Mouse (Mus musculus): ENCODE data around the gene Rnf26. TPM values are rescaled to one million over a fixed set of nuclear protein-coding genes. Genes with fewer than 3 reads are reported as not detected.
A peak's percentile ranks its signal among the peaks of the same experiment; 100 is the strongest.

The Rnf26 gene
- polyA plus RNA-seq, 1 experiment from 2014 or later: 53.6 TPM

DNA sequence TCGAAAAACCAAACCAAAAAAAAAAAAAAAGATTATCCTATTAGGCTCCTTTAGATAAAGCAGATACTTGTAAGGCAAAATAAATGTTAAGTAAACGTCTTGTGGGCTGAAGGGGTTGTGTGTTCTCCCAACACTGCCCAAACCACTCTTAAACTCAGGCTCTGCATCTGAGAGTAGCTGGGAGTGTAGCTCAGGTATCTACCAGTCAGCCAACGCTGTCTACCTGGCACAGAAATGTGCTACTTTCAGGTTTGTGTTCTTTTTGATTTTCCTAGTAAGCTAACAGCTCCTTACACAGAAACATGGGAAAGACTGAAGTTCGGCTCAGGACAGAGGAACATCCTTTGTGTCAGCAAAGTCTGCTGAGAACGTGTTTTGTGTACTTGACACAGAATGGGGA is 18.9 kb upstream of the Rnf26 start:
- no peak for DNase-seq (ENCODE audit: low spot score)
- Histone ChIP-seq H3K27me3 (ENCODE audit: insufficient read depth, poor library complexity, severe bottlenecking) (peaks cover 59% of the 10 kb centered on the region), H3K9me3 (no peaks in the 10 kb centered on the region), H3K36me3 (peaks cover 9% of the 10 kb centered on the region), H3K4me1 (peaks cover 73% of the 10 kb centered on the region), H3K27ac (peak overlapping the region; percentile 45; the same call in 1 of the 2 replicates), H3K4me3 (no peak overlapping the region)
- 61% methylated on average over 5 of the region's 5 CpGs for WGBS

DNA sequence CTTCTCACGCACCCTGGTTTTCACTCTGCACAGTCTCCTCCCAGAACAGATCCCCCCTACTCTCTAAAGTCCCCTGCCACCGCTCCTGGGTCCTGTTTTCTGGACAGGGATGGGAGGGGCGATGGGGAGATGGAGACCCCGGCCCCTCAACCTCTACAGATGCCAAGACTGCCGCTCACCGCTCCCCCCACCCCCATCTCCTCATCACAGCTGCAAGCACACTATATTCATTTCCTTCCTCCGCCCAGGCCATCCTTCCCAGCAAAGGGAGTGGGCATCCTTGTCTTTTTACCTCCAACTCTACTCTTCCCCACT is 17.9 kb upstream of the Rnf26 start:
- Histone ChIP-seq H3K27me3 (ENCODE audit: insufficient read depth, poor library complexity, severe bottlenecking) (peaks cover 50% of the 10 kb centered on the region), H3K4me3 (0 out of 2 replicates have a peak overlapping the region, but pooled peaks have one; percentile 5), H3K27ac (peak overlapping the region; percentile 91), H3K36me3 (no peaks in the 10 kb centered on the region; the same call in 1 of the 2 replicates), H3K9me3 (no peaks in the 10 kb centered on the region), H3K4me1 (peaks cover 70% of the 10 kb centered on the region)
- 34% methylated on average over 7 of the region's 7 CpGs for WGBS
- DNase-seq (ENCODE audit: low spot score): no peak

DNA sequence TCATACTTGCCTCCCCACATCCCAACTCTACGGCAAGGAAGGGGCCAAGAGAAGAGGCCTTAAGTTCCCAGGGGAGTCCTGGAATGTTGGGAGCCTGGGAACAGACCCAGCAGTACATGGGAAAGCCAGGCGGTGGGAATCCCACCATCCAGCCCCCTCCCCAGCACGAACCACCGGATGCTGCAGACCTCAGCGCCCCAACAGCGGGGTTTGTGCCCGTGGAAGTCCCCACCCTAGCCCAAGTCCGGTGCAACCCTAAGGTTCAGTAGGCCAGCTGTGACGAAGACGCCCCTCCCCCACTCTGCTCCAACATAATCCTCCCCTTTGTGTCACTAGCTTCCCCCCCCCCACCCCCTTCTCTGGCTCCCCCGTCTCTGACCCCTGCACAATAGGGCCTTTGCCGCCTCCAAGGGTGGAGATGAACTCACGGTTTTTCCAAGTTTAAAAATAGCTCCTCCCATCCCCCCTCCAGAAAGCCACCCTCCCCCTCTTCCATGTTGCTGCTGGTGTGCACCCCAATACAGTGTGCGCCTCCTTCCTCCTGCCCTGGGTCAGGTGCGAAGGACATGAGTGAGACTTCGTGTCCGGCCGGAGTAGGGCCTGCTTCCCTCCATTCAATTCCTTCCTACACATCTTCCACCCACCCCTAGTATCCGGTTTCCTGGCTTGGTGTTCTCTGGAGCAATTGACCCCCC is 17.4 kb upstream of the Rnf26 start:
- peaks cover 45% of the 10 kb centered on the region for H3K27me3 ChIP-seq (ENCODE audit: insufficient read depth, poor library complexity, severe bottlenecking)

GRCm38 (mm10) chr9:44130034-44130433 is 16.7 kb upstream of the Rnf26 start:
- H3K4me3 ChIP-seq: peak overlapping the region; percentile 63
- H3K27ac ChIP-seq: peak overlapping the region; percentile 91
- no peaks in the 10 kb centered on the region for H3K9me3 ChIP-seq
- no peaks in the 10 kb centered on the region for H3K36me3 ChIP-seq
- DNase-seq (ENCODE audit: low spot score): peak; percentile 88
- H3K4me1 ChIP-seq: peaks cover 64% of the 10 kb centered on the region
- WGBS: under 1% methylated on average over 27 of the region's 27 CpGs
- H3K27me3 ChIP-seq (ENCODE audit: insufficient read depth, poor library complexity, severe bottlenecking): peaks cover 38% of the 10 kb centered on the region

More for the DNA sequence above, 17.4 kb upstream of the Rnf26 start:
- 11% methylated on average over 19 of the region's 19 CpGs for WGBS
- peak; percentile 80 for DNase-seq (ENCODE audit: low spot score)
- Histone ChIP-seq H3K27ac (peak overlapping the region; percentile 91), H3K36me3 (no peaks in the 10 kb centered on the region), H3K4me3 (peak overlapping the region; percentile 63), H3K9me3 (no peaks in the 10 kb centered on the region), H3K4me1 (peaks cover 68% of the 10 kb centered on the region)

GRCm38 (mm10) chr9:44129633-44130032 is 16.3 kb upstream of the Rnf26 start:
- Histone ChIP-seq H3K4me1 (peaks cover 60% of the 10 kb centered on the region), H3K36me3 (no peaks in the 10 kb centered on the region), H3K27me3 (ENCODE audit: insufficient read depth, poor library complexity, severe bottlenecking) (peaks cover 34% of the 10 kb centered on the region), H3K27ac (peak overlapping the region; percentile 91), H3K9me3 (no peaks in the 10 kb centered on the region), H3K4me3 (peak overlapping the region; percentile 63)
- under 1% methylated on average over 9 of the region's 9 CpGs for WGBS
- peak; percentile 70 for DNase-seq (ENCODE audit: low spot score)

GRCm38 (mm10) chr9:44127351-44127801 is 14.1 kb upstream of the Rnf26 start:
- no peak overlapping the region for H3K4me3 ChIP-seq
- peaks cover 43% of the 10 kb centered on the region for H3K4me1 ChIP-seq
- DNase-seq (ENCODE audit: low spot score): no peak
- H3K36me3 ChIP-seq: no peaks in the 10 kb centered on the region
- no peaks in the 10 kb centered on the region for H3K9me3 ChIP-seq
- peaks cover 12% of the 10 kb centered on the region; the same call in 1 of the 2 replicates for H3K27me3 ChIP-seq (ENCODE audit: insufficient read depth, poor library complexity, severe bottlenecking)
- peak overlapping the region; percentile 47; the same call in 1 of the 2 replicates for H3K27ac ChIP-seq
- 50% methylated on average over 3 of the region's 3 CpGs for WGBS

- Histone ChIP-seq H3K9me3 (no peaks in the 10 kb centered on the region), H3K27me3 (ENCODE audit: insufficient read depth, poor library complexity, severe bottlenecking) (peaks cover 8% of the 10 kb centered on the region; the same call in 1 of the 2 replicates), H3K4me3 (no peak overlapping the region), H3K4me1 (peaks cover 43% of the 10 kb centered on the region), H3K36me3 (no peaks in the 10 kb centered on the region), H3K27ac (no peak overlapping the region)
- DNase-seq (ENCODE audit: low spot score): no peak
- 77% methylated on average over 3 of the region's 3 CpGs for WGBS
These were observed 13.4 kb upstream of the Rnf26 start for GRCm38 (mm10) chr9:44126746-44127145.

DNA sequence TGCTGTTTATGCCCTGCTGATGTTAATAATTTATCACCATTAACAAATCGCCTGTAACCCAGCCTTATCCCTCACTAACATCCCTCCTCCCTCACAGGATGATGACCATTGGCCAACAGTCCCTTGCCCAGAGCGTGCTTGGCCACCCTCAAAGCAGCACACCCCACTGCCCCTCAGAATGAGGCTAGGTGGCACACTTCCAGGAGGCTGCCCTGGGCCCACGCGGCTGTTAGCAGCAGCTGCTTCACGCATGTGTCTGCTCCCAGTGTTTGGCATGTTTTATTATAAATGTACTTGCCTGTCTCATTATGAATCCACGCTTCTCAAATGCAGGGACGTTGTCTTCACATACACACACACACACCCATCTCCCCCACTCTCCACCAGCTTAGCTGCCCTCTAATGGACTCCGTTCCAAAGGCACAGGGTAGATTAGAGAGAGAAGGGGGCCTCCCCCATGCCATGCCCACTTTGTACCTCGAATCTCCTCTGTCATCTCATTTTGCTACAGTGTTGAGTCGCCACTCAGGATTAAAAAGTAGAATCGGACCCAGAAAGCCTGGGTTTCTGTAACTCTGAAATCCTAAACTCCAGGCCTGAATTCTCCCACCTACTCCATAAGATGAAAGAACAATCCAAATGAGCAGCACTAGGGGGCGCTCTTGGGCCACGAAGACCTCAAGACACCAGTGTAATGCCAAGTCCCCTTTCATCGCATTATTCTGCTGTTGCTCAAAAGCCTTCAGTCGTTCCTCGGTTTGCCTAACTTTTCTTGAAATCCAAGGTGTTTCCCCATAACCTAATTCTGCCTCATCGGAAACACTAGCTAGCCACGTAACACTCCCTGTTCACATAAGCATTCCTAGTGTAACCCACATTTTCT is 12.5 kb upstream of the Rnf26 start:
- 33% methylated on average over 18 of the region's 18 CpGs for WGBS
- Histone ChIP-seq H3K4me1 (peaks cover 34% of the 10 kb centered on the region), H3K9me3 (no peaks in the 10 kb centered on the region), H3K36me3 (no peaks in the 10 kb centered on the region), H3K27ac (peak overlapping the region; percentile 53; the same call in 1 of the 2 replicates), H3K4me3 (peak overlapping the region; percentile 28; the same call in 1 of the 2 replicates), H3K27me3 (ENCODE audit: insufficient read depth, poor library complexity, severe bottlenecking) (peaks cover 1% of the 10 kb centered on the region; the same call in 1 of the 2 replicates)
- DNase-seq (ENCODE audit: low spot score): peak; percentile 91

DNA sequence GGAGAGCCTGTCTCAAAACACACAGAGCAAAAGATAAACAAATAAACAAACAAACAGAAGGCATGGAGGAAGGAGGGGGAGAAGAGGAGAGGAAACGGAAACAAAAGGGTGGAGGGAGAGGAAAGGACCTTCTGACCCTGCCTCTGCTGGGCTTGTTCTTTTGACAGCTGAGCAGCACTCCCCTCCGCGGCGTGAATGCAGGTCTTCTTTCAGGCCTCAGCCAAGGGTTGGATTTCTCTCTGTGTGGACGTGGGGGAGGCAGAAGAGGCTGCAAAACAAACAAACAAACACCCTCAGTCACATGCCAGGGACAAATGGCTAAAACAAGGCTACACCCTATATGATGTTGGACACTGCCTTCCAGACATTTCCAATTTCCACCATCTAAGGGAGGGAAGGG is 11.7 kb upstream of the Rnf26 start:
- H3K4me3 ChIP-seq: no peak overlapping the region
- no peaks in the 10 kb centered on the region for H3K9me3 ChIP-seq
- no peak overlapping the region for H3K27ac ChIP-seq
- no peaks in the 10 kb centered on the region for H3K27me3 ChIP-seq (ENCODE audit: insufficient read depth, poor library complexity, severe bottlenecking)
- no peaks in the 10 kb centered on the region for H3K36me3 ChIP-seq
- H3K4me1 ChIP-seq: peaks cover 27% of the 10 kb centered on the region
- DNase-seq (ENCODE audit: low spot score): no peak
- 59% methylated on average over 5 of the region's 5 CpGs for WGBS

DNA sequence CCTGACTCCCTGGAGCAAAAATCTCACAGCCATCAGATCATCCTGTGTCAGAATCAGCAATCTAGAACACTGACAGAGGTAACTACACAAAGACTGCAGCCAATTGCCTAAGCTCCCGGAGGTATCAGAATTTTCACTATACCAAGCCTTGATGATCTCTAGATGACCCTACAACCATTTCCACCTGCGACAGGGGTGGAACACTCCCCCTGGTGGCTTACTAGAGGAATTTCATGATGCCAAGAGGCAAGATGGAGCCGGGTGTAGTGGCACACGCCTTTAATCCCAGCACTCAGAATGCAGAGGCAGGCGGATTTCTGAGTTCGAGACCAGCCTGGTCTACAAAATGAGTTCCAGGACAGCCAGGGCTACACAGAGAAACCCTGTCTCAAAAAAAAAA is 11.0 kb upstream of the Rnf26 start:
- Histone ChIP-seq H3K4me3 (no peak overlapping the region), H3K27ac (no peak overlapping the region), H3K27me3 (ENCODE audit: insufficient read depth, poor library complexity, severe bottlenecking) (no peaks in the 10 kb centered on the region), H3K36me3 (no peaks in the 10 kb centered on the region), H3K4me1 (peaks cover 20% of the 10 kb centered on the region), H3K9me3 (no peaks in the 10 kb centered on the region)
- 73% methylated on average over 6 of the region's 6 CpGs for WGBS
- DNase-seq (ENCODE audit: low spot score): no peak

GRCm38 (mm10) chr9:44119948-44120465 is 6.7 kb upstream of the Rnf26 start:
- Histone ChIP-seq H3K4me3 (no peak overlapping the region), H3K27ac (no peak overlapping the region), H3K9me3 (no peaks in the 10 kb centered on the region), H3K36me3 (no peaks in the 10 kb centered on the region), H3K4me1 (0 out of 2 replicates have a peak, but pooled peaks cover 5% of the 10 kb centered on the region), H3K27me3 (ENCODE audit: insufficient read depth, poor library complexity, severe bottlenecking) (no peaks in the 10 kb centered on the region)
- WGBS: 82% methylated on average over 8 of the region's 8 CpGs
- DNase-seq (ENCODE audit: low spot score): no peak

GRCm38 (mm10) chr9:44119011-44119410 is 5.7 kb upstream of the Rnf26 start:
- 45% methylated on average over 5 of the region's 5 CpGs for WGBS
- H3K27me3 ChIP-seq (ENCODE audit: insufficient read depth, poor library complexity, severe bottlenecking): no peaks in the 10 kb centered on the region
- H3K36me3 ChIP-seq: no peaks in the 10 kb centered on the region
- H3K4me3 ChIP-seq: no peak overlapping the region
- no peak overlapping the region for H3K27ac ChIP-seq
- no peak for DNase-seq (ENCODE audit: low spot score)
- H3K9me3 ChIP-seq: no peaks in the 10 kb centered on the region
- 0 out of 2 replicates have a peak, but pooled peaks cover 5% of the 10 kb centered on the region for H3K4me1 ChIP-seq

DNA sequence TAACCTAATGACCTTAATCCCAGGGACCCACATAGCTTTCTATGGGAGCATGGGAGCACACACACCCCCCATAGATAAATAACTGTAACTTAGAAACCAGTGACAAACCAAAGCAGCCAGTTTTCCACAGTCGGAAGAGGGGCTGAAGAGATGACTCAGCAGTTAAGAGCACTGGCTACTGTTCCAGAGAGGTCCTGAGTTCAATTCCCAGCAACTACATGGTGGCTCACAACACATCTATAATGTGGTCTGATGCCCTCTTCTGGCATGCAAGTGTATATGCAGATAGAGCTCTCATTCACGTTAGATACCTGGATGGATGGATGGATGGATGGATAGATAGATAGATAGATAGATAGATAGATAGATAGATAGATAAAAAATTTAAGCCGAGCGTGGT is 2.9 kb upstream of the Rnf26 start:
- H3K27me3 ChIP-seq (ENCODE audit: insufficient read depth, poor library complexity, severe bottlenecking): no peaks in the 10 kb centered on the region
- H3K4me3 ChIP-seq: no peak overlapping the region
- no peaks in the 10 kb centered on the region for H3K36me3 ChIP-seq
- 85% methylated on average over 4 of the region's 4 CpGs for WGBS
- H3K27ac ChIP-seq: no peak overlapping the region
- H3K4me1 ChIP-seq: peaks cover 12% of the 10 kb centered on the region; the same call in 1 of the 2 replicates
- DNase-seq (ENCODE audit: low spot score): no peak
- no peaks in the 10 kb centered on the region for H3K9me3 ChIP-seq
